Mouse (Mus musculus): Measurements from ENCODE around the gene Pkd1l2.

Gene Pkd1l2

DNA sequence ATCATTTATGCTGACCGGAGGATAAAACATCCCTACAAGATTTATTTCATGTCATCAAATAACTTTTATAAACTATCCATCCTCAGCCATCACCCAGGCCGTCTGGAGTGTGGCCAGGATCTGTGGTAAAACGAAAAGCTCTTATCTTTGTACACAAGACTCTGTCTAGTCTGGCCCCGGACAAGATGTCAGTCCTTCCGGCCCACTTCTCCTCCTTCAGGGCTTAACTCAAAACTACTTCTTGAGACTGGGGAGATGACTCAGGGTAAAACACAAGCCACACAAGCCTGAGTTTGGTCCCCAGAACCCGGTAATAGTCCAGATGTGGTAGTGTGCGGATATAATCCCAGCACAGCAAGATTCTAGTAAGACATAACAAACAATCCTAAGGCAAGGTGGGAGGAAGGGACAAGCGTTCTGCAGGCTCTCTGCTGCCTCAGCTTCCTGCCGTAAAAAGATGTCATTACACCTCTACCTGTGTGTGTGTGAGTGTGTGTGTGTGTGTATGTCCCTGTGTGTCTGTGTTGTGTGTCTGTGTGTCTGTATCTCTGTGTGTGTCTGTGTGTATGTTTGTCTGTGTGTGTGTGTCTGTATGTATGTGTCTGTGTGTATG, 804 bp upstream of the Pkd1l2 start:
- no peak for DNase-seq

DNA sequence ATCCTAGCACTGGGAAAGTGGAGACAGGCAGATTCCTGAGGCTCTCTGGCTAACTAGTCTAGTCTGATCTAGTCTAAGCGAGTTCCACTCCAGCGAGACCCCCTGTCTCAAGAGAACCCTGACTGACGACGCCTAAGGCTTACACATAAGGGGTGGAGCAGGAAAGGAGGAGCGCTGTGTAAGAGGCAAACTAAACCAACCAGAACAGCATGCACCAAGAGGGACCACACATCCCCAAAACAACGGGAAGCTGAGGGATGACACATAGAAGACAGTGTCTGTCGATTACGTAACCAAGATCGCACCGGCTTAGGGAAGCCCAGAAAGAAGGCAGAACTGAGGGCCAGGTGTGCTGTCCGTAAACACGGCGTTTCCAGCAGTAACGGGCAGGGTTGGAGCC, 2.6 kb downstream of the Pkd1l2 start:
- no peak for DNase-seq

GRCm38 (mm10) chr8:117078367-117078926, 3.8 kb downstream of the Pkd1l2 start:
- no peak for DNase-seq

DNA sequence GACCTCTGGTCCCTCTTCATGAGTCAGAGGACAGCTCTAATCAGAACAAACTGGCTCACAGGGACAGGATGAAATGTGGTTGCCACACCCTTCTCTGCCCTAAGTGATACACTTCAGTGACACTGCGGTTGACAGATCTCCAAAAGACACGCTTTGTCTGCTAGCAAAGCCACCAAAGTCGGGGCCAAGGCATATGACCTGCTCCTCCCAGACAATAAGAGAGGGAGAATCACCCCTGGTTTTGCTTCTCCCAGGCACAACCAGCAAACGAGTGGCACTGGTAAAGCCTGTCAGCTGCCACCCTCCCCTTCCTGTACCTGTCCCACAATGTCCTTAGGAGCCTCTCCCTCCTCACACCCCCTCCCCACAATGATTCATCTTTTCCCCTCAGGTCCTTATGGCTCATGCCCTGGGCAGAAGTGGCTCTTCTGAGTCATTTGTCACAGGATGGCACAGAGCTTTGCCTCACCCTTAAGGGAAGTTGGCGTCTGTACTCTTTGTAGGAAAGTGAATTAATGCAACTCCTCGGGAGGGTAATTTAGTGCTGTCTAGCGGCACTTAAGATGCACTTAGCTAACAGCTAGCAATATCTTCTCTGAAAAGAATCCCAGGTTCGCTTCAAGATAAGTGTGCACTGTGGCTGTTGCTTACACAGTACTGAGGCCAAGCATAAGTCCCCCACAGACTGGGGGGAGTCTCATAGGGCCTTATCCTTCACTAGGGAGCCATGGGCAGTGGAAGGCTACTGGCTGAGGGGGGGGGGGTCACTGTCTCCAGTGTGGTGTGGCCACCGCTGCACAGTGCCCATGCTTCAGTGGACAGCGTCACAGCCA, 7.7 kb downstream of the Pkd1l2 start:
- no peak for DNase-seq

DNA sequence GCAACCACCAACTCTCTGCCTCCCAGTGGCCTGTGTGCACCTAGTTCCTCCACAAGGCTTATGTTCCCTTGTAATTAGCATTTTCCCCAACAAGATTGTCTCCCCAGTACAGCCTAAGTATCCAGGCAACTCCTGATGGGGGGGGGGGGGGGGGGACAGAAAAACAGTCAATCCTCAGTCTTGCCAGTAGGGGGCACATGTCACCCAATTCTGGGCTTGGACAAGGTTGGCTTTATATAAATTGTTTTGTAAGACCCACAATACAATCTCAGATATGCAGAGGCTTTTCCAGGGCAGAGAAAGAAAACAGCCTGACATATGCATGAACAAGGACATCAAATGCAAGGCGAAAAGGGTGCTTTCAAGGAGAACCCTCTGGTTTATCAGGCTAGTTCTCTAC, 12.5 kb downstream of the Pkd1l2 start:
- DNase-seq = no peak

DNA sequence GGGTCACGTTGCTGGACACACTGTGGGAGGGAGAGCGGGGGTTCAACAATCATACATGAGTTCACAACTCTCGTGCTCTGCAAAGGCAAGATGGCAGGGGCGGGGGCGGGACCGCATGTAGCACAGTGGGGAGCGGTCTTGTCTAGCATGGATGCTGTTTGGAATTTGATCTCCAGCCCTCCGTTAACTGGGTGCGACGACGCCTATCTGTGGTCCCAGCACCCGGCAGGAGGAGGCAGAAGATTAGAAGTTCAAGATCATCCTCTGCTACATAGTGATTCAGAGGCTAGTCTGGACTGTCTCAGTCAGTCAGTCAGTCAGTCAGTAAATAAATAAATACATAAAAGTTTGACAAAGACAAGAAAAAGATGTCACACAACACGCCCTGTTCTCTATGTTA, 14.0 kb downstream of the Pkd1l2 start:
- no peak for DNase-seq

DNA sequence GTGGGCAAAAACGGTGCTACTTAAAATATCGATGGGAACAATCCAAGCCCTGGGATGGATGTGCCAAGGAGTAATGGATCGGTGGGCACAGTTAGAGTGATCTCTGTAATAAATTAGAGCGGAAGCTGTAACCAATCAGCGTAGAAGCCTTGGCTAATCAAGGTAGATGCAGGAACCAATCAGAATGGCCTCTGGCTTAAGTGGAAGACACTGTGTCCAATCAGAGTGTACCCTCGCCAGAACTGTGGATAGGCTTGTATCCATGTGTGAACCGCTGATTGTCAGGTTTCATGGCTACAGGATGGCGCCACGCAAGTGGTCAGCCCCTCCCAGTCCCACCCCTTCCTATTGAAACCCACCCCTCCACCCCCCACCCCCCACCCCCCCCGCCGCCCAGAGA, 14.9 kb downstream of the Pkd1l2 start:
- no peak for DNase-seq

GRCm38 (mm10) chr8:117066955-117067354, 15.3 kb downstream of the Pkd1l2 start:
- no peak for DNase-seq

DNA sequence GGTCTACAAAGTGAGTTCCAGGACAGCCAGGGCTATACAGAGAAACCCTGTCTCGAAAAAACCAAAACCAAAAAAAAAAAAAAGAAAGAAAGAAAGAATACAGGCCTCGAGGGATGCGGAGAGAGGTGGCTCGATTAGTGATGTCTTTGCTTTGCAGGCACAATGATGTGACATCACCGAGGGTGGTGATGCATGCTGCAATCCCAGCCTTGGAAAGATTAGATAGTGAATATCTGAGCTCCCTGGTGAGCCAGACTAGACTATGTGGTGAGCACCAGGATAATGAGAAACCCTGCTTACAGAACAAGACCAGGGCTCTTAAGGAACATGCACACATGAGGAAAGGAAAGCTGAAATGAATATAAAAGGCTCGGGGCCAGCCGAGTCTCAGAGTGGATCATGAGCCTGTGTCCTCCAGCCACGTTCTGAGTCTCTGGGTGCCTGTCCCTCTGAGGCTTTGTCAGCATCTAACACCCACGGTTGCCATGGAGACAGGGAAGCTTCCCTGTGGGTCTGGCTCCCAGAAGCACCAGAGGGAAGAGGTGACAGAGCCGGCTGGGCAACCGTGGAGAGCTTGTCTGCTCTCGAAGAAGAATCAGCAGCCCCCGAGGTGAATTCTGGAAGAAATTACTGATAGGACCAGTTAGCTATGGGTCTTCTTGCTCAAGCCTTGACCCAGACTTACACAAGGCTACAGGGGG, 20.9 kb downstream of the Pkd1l2 start:
- DNase-seq = no peak

DNA sequence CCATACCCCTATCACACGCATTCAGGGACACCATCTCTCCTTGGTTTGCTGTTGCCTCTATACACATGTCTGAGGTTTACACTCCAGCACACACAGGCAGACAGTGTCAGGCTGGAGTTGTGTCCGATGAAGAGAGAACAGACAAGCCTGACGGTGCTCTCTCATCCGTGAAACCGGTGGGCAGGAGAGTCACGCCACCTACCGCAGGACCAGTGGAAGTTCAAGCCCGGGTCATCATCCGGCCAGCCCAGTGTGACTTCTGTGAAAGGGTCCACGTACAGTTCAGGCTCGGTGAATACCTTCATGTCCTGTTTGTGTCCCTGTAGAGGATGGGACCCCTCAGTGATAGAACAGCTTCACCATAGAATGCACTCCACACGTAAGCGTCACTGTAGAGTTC, 21.9 kb downstream of the Pkd1l2 start:
- no peak for DNase-seq

DNA sequence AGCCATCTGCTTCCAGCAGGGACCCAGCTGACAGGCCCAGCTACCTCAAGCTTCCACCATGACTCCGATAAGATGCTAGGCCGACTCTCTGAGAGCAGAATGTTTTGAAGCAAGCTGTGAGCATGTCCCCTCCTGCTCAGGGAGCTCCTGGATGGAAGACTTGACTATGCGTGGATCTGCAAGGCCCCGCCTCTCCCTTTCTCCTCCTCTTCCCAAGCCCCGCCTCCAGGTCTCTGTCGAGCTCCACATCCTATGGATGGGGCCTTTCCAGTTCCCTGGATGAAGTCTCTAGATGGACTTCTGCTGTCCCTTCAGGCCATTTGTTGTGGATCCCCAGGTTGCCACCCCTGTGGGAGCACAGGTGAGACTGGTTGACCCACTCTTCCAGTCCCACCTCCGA, 23.2 kb downstream of the Pkd1l2 start:
- DNase-seq = no peak

DNA sequence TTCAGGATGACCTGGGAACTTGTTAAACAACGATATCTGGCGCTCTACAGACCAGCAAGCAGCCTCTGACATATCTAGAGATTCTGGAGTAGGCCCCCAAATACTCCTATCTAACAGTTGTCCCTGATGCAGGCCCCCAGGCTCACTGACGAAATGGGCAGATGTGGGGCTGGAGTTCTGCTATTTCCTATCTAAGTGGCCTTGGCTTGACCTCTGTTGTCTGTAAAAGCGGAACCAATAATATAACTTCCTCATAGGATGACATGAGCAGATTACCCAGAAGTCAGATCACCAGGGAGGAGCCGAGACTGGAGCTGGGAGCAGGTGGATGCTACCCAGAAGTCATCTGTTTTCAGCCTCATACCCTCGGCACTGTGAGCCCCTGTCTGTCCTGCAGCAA, 27.2 kb downstream of the Pkd1l2 start:
- DNase-seq = peak; percentile 12

- DNase-seq = no peak
Measured at GRCm38 (mm10) chr8:117054146-117054545, 28.1 kb downstream of the Pkd1l2 start.

GRCm38 (mm10) chr8:117053135-117054079, 28.8 kb downstream of the Pkd1l2 start:
- no peak for DNase-seq

DNA sequence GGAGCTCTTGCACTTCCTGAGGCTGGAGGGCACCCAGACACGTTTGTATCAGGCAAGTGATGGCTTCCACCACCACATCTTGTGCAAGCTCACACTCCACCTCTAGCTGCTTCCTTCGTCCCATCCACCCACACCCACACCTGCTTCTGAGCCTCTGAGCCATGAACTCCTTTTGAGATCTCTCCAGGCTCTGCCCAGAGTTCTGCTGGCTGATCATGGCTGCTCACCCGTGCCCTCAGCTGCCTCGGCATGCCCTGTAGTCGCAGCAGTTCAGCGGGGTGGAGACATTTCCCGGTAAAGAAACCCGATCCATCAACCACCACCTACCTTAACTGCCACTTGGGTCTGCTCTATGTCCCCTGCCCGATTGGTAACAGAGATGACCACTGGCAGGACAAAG, 30.9 kb downstream of the Pkd1l2 start:
- DNase-seq = no peak

DNA sequence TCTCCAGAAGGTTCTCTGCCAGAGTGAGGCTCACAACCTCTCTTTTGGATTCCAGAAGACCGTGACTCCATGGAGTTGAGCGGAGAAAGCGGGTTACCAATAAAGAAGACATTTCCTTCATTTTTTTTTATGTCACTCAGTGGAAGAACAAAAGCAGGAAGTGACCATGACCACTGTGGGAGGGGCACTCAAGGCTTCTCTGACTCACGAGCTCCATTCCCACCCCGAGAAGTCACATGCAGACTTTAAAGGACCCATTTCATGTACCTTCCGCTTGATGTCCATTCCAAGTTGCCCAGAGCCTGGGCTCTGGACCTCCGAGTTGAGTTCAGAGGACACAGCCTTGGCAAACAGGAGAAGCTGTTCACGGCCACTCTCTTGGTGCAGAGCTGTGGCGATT, 31.5 kb downstream of the Pkd1l2 start:
- peak; percentile 15 for DNase-seq

DNA sequence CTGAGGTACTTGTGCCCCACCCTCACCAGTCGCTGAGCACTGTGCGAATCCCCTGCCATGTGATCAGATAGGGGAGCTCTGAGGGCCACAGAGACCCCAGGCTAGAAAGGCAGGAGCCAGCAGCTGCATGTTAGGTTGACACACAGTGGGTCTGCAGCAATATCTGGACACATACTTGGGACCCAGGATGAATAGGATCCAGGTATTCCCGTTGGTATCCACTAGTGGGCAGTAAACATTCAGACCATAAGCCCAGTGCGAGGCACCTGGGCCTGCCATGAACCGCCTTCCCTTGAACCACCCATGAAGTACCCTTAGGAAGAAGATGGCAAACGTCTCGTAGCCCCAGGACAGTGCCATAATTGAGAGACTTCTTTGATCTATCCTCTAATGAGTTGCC, 32.8 kb downstream of the Pkd1l2 start:
- no peak for DNase-seq

- DNase-seq = no peak
Measured at GRCm38 (mm10) chr8:117043584-117043983, 38.7 kb downstream of the Pkd1l2 start.

GRCm38 (mm10) chr8:117039843-117040242, 42.4 kb downstream of the Pkd1l2 start:
- DNase-seq = no peak

GRCm38 (mm10) chr8:117037374-117037935, 44.8 kb downstream of the Pkd1l2 start:
- DNase-seq = no peak

GRCm38 (mm10) chr8:117033393-117033792, 48.9 kb downstream of the Pkd1l2 start:
- no peak for DNase-seq

DNA sequence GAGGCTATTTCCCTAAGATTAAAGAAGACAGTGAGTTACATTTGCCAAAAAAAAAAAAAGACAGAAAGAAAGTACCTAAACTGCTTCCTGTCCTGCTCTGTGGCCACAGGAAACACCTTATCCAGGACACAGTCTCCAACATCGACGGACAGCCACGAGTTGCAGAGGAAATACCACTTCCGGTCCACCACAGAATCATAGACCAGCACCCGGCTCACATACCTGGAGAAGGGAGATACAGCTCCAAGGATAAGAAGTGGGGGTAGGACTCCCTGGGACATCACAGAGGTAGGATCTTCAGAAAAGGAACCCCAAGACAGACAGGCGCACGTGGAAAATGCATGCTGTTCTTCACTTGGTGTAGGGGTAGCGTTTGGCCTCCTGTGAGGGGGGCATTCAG, 49.6 kb downstream of the Pkd1l2 start:
- no peak for DNase-seq
